Mouse (Mus musculus): Measurements from ENCODE around the gene Kat2b. TPM values are rescaled to one million over a fixed set of nuclear protein-coding genes. Genes with fewer than 3 reads are reported as not detected.
"Not testable (repeated sequence)": the region's sequence is repeated elsewhere in the genome, so short reads cannot be mapped to it uniquely, and the experiment has no call there.

Kat2b gene
- total RNA-seq (2021): 10 to 100 TPM; 68.5 to 76.6 TPM
- long read RNA-seq, experiment 1, full-length matches to known transcripts: 3 of 5 reads
- long read RNA-seq, experiment 1, partial matches to known transcripts: 2 of 5 reads
- long read RNA-seq, experiment 1, other reads (novel, unspliced or antisense): 0 of 5 reads
- long read RNA-seq, experiment 2, full-length matches to known transcripts: 22 of 34 reads
- long read RNA-seq, experiment 2, partial matches to known transcripts: 9 of 34 reads
- long read RNA-seq, experiment 2, other reads (novel, unspliced or antisense): 3 of 34 reads

GRCm38 (mm10) chr17:53566161-53566918, at the start of gene Kat2b:
Kat2b (plus strand) TSS chr17:53566861.
- DNase-seq (ENCODE audit: low spot score in 2 of 2): no peak

GRCm38 (mm10) chr17:53519364-53519763, 47.3 kb upstream of the Kat2b start:
- DNase-seq (ENCODE audit: low spot score in 2 of 2): no peak

- DNase-seq (ENCODE audit: low spot score in 2 of 2): no peak
Observed at GRCm38 (mm10) chr17:53520509-53520908, 46.2 kb upstream of the Kat2b start.

- no peak for DNase-seq (ENCODE audit: low spot score in 2 of 2)
Observed at GRCm38 (mm10) chr17:53528034-53528433, 38.6 kb upstream of the Kat2b start.

GRCm38 (mm10) chr17:53531160-53531559, 35.5 kb upstream of the Kat2b start:
- DNase-seq (ENCODE audit: low spot score in 2 of 2): no peak

- peak in 1 of 2 experiments; percentile 12 for DNase-seq (ENCODE audit: low spot score in 2 of 2)
Observed at GRCm38 (mm10) chr17:53532425-53532824, 34.2 kb upstream of the Kat2b start.

GRCm38 (mm10) chr17:53539351-53539750, 27.3 kb upstream of the Kat2b start, which contains the start of gene Pp2d1:
Pp2d1 (minus strand) TSS chr17:53539451.
- DNase-seq (ENCODE audit: low spot score in 2 of 2): not testable (repeated sequence)

- no peak for DNase-seq (ENCODE audit: low spot score in 2 of 2)
Observed at GRCm38 (mm10) chr17:53542536-53542935, 24.1 kb upstream of the Kat2b start.

- no peak for DNase-seq (ENCODE audit: low spot score in 2 of 2)
Observed at GRCm38 (mm10) chr17:53543591-53544324, 22.9 kb upstream of the Kat2b start.

GRCm38 (mm10) chr17:53551306-53552299, 15.1 kb upstream of the Kat2b start:
- no peak for DNase-seq (ENCODE audit: low spot score in 2 of 2)

- no peak for DNase-seq (ENCODE audit: low spot score in 2 of 2)
Observed at GRCm38 (mm10) chr17:53554088-53554487, 12.6 kb upstream of the Kat2b start.

- DNase-seq (ENCODE audit: low spot score in 2 of 2): no peak
Observed at GRCm38 (mm10) chr17:53554813-53555212, 11.8 kb upstream of the Kat2b start.

GRCm38 (mm10) chr17:53557443-53557842, 9.2 kb upstream of the Kat2b start:
- no peak for DNase-seq (ENCODE audit: low spot score in 2 of 2)

GRCm38 (mm10) chr17:53559646-53560045, 7.0 kb upstream of the Kat2b start:
- no peak for DNase-seq (ENCODE audit: low spot score in 2 of 2)

- no peak for DNase-seq (ENCODE audit: low spot score in 2 of 2)
Observed at GRCm38 (mm10) chr17:53561458-53562029, 5.1 kb upstream of the Kat2b start.

GRCm38 (mm10) chr17:53564837-53565236, 1.8 kb upstream of the Kat2b start:
- DNase-seq (ENCODE audit: low spot score in 2 of 2): no peak

- DNase-seq (ENCODE audit: low spot score in 2 of 2): peak; percentile 44 to 48
Observed at GRCm38 (mm10) chr17:53566919-53567345, 271 bp downstream of the Kat2b start.

- DNase-seq (ENCODE audit: low spot score in 2 of 2): peak; percentile 32 to 34
Observed at GRCm38 (mm10) chr17:53567346-53568101, 863 bp downstream of the Kat2b start.

GRCm38 (mm10) chr17:53568118-53568517, 1.5 kb downstream of the Kat2b start:
- peak; percentile 46 to 70 for DNase-seq (ENCODE audit: low spot score in 2 of 2)
